ENCODE assay signal across 23 mouse cellular contexts in the genomic region with DNA sequence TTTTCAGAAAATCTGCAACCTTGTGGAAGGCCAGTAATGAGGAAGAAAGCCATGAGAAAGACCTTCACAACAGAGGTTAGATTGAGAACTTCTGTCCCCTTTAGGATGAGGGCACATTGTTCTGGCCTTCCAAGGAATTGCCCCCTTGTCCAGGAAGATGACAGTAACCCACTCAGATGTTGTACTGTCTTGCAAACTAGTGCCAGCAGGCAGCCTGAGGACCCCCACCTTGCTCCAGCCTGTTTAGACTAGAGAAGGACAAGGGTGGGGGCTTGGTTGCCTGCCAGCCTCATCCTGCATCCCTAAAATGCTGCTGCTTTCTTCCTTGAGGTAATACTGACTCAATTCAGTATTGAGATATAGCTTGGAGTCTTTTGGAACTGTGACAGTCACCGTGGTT.
"Had no signal": no experiment of that assay in that cellular context is flagged by ENCODE, and none has a peak within 500 bp of the region (broad histone marks: within the 10 kb centered on the region; RNA-seq: fewer than 3 reads in every experiment).

No protein-coding gene starts in this region.

- H3K36me3 ChIP-seq: limb, embryonic 12.5 days; limb, embryonic 15.5 days; liver, embryonic 12.5 days; liver, embryonic 15.5 days; lung, embryonic 15.5 days; midbrain, embryonic 10.5 days; neural tube, embryonic 12.5 days; neural tube, embryonic 15.5 days had no signal

- H3K4me1 ChIP-seq: limb, embryonic 12.5 days; limb, embryonic 15.5 days; liver, embryonic 12.5 days; liver, embryonic 15.5 days; lung, embryonic 15.5 days; midbrain, embryonic 10.5 days; neural tube, embryonic 12.5 days; neural tube, embryonic 15.5 days had no signal

- H3K27me3 ChIP-seq: limb, embryonic 12.5 days; limb, embryonic 15.5 days; liver, embryonic 12.5 days; lung, embryonic 15.5 days; megakaryocyte, embryonic 14.5 days; neural tube, embryonic 12.5 days; neural tube, embryonic 15.5 days had no signal

- H3K9me3 ChIP-seq: limb, embryonic 12.5 days; limb, embryonic 15.5 days; liver, embryonic 12.5 days; liver, embryonic 15.5 days; lung, embryonic 15.5 days; megakaryocyte, embryonic 14.5 days; midbrain, embryonic 10.5 days; neural tube, embryonic 12.5 days; neural tube, embryonic 15.5 days had no signal

- H3K4me3 ChIP-seq: limb, embryonic 12.5 days; limb, embryonic 15.5 days; liver, embryonic 12.5 days; liver, embryonic 15.5 days; lung, embryonic 15.5 days; megakaryocyte, embryonic 14.5 days; midbrain, embryonic 10.5 days; neural tube, embryonic 12.5 days; neural tube, embryonic 15.5 days had no signal

- H3K9ac ChIP-seq: limb, embryonic 12.5 days; limb, embryonic 15.5 days; liver, embryonic 12.5 days; liver, embryonic 15.5 days; lung, embryonic 15.5 days; neural tube, embryonic 12.5 days; neural tube, embryonic 15.5 days had no signal

- H3K27ac ChIP-seq: limb, embryonic 12.5 days; limb, embryonic 15.5 days; liver, embryonic 12.5 days; liver, embryonic 15.5 days; lung, embryonic 15.5 days; midbrain, embryonic 10.5 days; neural tube, embryonic 12.5 days; neural tube, embryonic 15.5 days had no signal

- DNase-seq: kidney, adult 18-20 months; kidney, adult 9 months; kidney, postnatal 14 days; kidney, postnatal 4 days; left cerebral cortex, postnatal 4 days; lung, adult 18-20 months; lung, postnatal 10 days; lung, postnatal 36 days; midbrain, embryonic 14.5 days; retina, postnatal 1 day; right cerebral cortex, postnatal 25 days; spleen, adult 18-20 months; thymus, adult 2 months; thymus, postnatal 14 days had no signal
